Mouse (Mus musculus) intestine, postnatal 0 days (tissue): ENCODE measurements around the gene Ciao2b. TPM values are rescaled to one million over a fixed set of nuclear protein-coding genes. Genes with fewer than 3 reads are reported as not detected.
A peak's percentile ranks its signal among the peaks of the same experiment; 100 is the strongest.

Experiments
- ATAC-seq: fragments of 200-750 bp; cut with Nextera tagmentation; 2 replicates; pipeline ENCODE4 v1.8.0; 2017; ENCODE audit warnings: mild to moderate bottlenecking, moderate TSS enrichment, moderate library complexity
- H3K27ac ChIP-seq: fragments of 300-500 bp; sonication (generic); 2 replicates; pipeline ENCODE4 v1.5.1; 2014; ENCODE audit warnings: mild to moderate bottlenecking, low read depth, low read length, moderate library complexity
- H3K27me3 ChIP-seq: fragments of 300-500 bp; sonication (generic); replicated peaks from 2 replicates; pipeline ENCODE4 v1.6.1; 2014; ENCODE audit warnings: low read length, mixed read lengths; ENCODE audit not compliant: control insufficient read depth, insufficient read depth
- H3K36me3 ChIP-seq: fragments of 300-500 bp; sonication (generic); 2 replicates; pipeline ENCODE4 v1.6.1; 2014; ENCODE audit warnings: mild to moderate bottlenecking, moderate library complexity; ENCODE audit not compliant: control insufficient read depth, insufficient read depth
- H3K4me1 ChIP-seq: fragments of 300-500 bp; sonication (generic); replicated peaks from 2 replicates; pipeline ENCODE4 v1.6.1; 2014; ENCODE audit warnings: antibody characterized with exemption, low read length, mixed read lengths; ENCODE audit not compliant: control insufficient read depth, insufficient read depth
- H3K4me2 ChIP-seq: fragments of 300-500 bp; sonication (generic); replicated peaks from 2 replicates; pipeline ENCODE4 v1.6.1; 2014; ENCODE audit warnings: low read depth, mild to moderate bottlenecking, moderate library complexity
- H3K4me3 ChIP-seq: fragments of 300-500 bp; sonication (generic); 2 replicates; pipeline ENCODE4 v1.5.1; 2014; ENCODE audit warnings: low read depth, low read length
- H3K9ac ChIP-seq: fragments of 300-500 bp; sonication (generic); 2 replicates; pipeline ENCODE4 v1.6.1; 2014; ENCODE audit warnings: mild to moderate bottlenecking, low read depth, low read length
- H3K9me3 ChIP-seq: fragments of 300-500 bp; sonication (generic); 2 replicates; pipeline ENCODE4 v1.6.1; 2016; ENCODE audit warnings: mixed run types; ENCODE audit not compliant: control insufficient read depth
- CTCF ChIP-seq: sonication (generic); IDR thresholded peaks from 2 replicates; pipeline ENCODE4 v1.5.1; 2016; ENCODE audit warnings: low read depth, mild to moderate bottlenecking, control low read depth, antibody characterized with exemption, moderate library complexity
- WGBS: fragments of 180-500 bp; shearing (Covaris S2); extraction: QIAGEN DNeasy Blood & Tissue Kit; methylation state at CpG from one replicate; pipeline ENCODE4 v1.1.7; 2014; 5-methylcytosine and 5-hydroxymethylcytosine counted together
- polyA plus RNA-seq: library from polyadenylated mRNA; unstranded; fragments of >200 nt; fragmentation: Nextera tagmentation; extraction: Ambion mirVana; gene quantifications from 2 replicates; pipeline ENCODE4 v1.2.1, GENCODE M21; 2015

The Ciao2b gene
- polyA plus RNA-seq, 1 experiment from 2014 or later: 60.6 TPM

DNA sequence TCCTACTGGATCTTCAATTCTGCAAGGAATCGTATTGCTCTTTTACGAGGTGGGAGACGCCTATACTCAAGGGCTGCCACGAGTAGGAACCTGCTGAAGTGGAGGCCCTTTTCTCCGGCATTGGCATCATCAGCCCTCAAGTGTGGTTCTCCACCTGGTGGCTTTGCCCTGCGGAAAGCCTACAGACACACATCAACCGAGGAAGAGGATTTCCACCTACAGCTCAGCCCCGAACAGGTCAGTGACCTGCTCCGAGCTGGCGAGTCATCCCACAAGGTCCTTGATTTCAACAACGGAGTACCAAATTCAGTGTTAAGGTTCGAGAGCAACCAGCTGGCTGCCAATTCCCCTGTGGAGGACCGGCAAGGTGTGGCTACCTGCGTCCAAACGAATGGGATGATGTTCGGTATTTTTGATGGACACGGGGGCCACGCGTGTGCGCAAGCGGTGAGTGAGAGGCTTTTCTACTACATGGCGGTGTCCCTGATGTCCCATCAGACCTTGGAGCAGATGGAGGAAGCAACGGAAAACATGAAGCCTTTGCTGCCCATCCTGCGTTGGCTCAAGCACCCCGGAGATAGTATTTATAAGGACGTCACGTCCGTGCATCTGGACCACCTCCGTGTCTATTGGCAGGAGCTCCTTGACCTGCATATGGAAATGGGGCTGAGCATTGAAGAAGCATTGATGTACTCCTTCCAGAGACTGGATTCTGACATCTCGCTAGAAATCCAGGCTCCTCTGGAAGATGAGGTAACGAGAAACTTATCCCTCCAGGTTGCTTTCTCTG lies 48.0 kb downstream of the Ciao2b start:
- Histone ChIP-seq H3K9ac (no peak overlapping the region), H3K36me3 (peaks cover 29% of the 10 kb centered on the region), H3K4me3 (no peak overlapping the region), H3K4me1 (no peaks in the 10 kb centered on the region; the same call in 1 of the 2 replicates), H3K27ac (no peak overlapping the region), H3K4me2 (no peak overlapping the region), H3K27me3 (no peaks in the 10 kb centered on the region), H3K9me3 (no peaks in the 10 kb centered on the region)
- no peak for TF ChIP-seq CTCF
- WGBS: 92% methylated on average over 31 of the region's 31 CpGs
- no peak for ATAC-seq

DNA sequence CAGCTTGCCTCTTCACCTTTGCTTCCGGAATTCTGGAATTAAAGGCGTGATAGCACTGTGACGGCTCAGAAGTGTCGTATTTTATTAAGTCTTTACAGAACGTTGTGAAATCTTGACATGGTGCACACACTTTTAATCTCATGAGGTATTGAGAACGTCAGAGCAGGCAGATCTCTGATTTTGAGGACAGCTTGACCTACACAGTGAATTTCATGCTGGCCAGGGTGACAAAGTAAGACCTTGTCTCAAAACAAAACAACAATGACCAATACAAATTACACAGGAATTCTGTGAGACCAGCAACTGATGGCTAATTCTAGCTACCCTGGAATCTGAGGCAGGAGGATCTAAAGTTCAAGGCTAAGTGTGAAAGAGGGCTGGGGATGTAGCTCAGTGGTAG lies 49.2 kb downstream of the Ciao2b start:
- H3K9ac ChIP-seq: no peak overlapping the region
- no peak for ATAC-seq
- H3K27me3 ChIP-seq: no peaks in the 10 kb centered on the region
- no peak for TF ChIP-seq CTCF
- H3K27ac ChIP-seq: no peak overlapping the region
- 46% methylated on average over 6 of the region's 6 CpGs for WGBS
- H3K36me3 ChIP-seq: peaks cover 29% of the 10 kb centered on the region
- no peaks in the 10 kb centered on the region for H3K9me3 ChIP-seq
- H3K4me1 ChIP-seq: no peaks in the 10 kb centered on the region; the same call in 1 of the 2 replicates
- peak overlapping the region; percentile 80; the same call in 1 of the 2 replicates for H3K4me2 ChIP-seq
- H3K4me3 ChIP-seq: no peak overlapping the region

DNA sequence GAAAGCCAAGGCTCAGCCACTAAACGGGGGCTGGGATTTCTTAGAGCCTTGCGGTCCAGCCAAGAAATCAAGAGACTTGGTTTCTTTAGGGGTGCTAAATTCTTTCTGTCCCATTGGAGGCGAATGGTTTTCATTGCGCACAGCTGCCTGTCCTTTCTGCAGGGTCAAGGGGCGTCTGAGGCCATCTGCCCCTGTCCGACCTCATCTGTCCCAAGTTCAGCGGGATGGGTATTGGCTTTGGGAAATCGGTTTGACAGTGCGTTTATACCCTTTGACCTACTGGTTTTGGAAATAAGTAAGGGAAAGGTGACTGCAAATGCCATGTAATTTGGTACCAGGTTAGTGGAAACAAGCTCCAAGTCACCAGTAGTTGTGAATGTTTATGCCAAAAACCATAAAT lies 49.9 kb downstream of the Ciao2b start:
- Histone ChIP-seq H3K27me3 (no peaks in the 10 kb centered on the region), H3K4me2 (peak overlapping the region; percentile 80), H3K27ac (peak overlapping the region; percentile 81), H3K4me3 (peak overlapping the region; percentile 69), H3K9ac (peak overlapping the region; percentile 40), H3K36me3 (peaks cover 29% of the 10 kb centered on the region), H3K9me3 (no peaks in the 10 kb centered on the region), H3K4me1 (no peaks in the 10 kb centered on the region; the same call in 1 of the 2 replicates)
- ATAC-seq: no peak
- no peak for TF ChIP-seq CTCF
- 1% methylated on average over 9 of the region's 9 CpGs for WGBS

DNA sequence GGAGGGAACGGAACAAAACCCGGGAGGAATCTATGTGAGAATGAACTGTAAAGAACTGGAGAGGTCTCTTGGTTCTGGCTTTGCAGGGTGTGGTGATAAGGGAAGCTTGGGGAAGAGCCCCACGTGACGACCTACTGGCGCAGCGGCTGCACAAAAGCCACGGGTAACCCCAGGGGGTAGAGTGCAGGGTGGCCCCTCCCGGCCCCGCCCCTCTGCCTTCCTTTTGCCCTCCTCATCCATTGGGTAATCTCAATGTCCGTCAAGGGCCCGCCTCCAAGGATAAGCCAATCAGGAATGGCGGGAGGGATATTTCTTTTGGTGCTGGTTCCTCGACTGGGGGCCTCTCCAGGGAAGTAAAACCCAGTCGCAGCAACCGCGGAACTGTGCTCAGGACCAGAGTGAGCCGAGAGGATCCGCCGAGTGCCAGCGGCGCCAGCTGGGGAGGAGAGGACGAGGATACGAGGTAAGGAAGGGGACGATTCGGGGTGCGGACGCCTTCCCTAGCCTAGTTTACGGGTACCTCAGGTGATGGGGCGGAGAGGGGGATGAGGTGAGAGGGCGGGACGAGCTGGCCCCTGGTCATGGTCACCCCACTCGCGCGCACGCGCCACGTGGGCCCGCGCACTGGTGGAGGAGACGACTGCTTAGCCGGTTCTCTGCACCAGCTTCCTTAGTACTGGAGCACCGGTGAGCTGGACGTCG lies 50.5 kb downstream of the Ciao2b start, which contains the start of gene Pdp2:
Pdp2 (plus strand) TSS at position 319 of the 702 bp plus-strand sequence.
- ATAC-seq: peak; percentile 98
- no peaks in the 10 kb centered on the region; the same call in 1 of the 2 replicates for H3K4me1 ChIP-seq
- H3K27ac ChIP-seq: peak within 1 kb of the TSS; percentile 81
- under 1% methylated on average over 44 of the region's 44 CpGs for WGBS
- H3K36me3 ChIP-seq: peaks cover 25% of the 10 kb centered on the region
- no peak for TF ChIP-seq CTCF
- peak within 1 kb of the TSS; percentile 69 for H3K4me3 ChIP-seq
- H3K9ac ChIP-seq: peak within 1 kb of the TSS; percentile 40
- no peaks in the 10 kb centered on the region for H3K27me3 ChIP-seq
- no peaks in the 10 kb centered on the region for H3K9me3 ChIP-seq
- H3K4me2 ChIP-seq: peak within 1 kb of the TSS; percentile 80

DNA sequence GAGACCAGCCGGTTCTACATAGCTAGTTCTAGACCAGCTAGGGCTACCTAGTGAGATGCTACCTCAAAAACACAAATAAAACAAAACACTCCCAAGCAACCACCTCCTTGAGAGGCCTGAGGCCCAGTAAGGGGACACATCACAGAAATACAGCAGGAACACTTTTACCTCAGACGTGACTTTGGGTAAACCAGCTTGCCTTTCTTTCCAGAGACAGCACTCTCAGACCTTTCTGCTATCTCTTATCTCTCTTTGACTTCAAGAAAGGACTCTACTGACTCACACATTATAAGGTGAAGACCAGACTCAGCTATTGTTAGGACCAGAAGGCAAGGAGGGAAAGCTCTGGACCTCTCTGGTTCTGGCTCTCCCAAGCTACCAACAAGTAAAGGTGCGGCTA lies 51.5 kb downstream of the Ciao2b start:
- no peak for TF ChIP-seq CTCF
- Histone ChIP-seq H3K27ac (no peak overlapping the region), H3K4me3 (no peak overlapping the region), H3K9ac (no peak overlapping the region), H3K27me3 (no peaks in the 10 kb centered on the region), H3K36me3 (peaks cover 17% of the 10 kb centered on the region), H3K4me2 (no peak overlapping the region), H3K9me3 (no peaks in the 10 kb centered on the region), H3K4me1 (no peaks in the 10 kb centered on the region; the same call in 1 of the 2 replicates)
- 86% methylated on average over 3 of the region's 3 CpGs for WGBS
- no peak for ATAC-seq

Other genes starting within 250 kb of the Ciao2b start
- gene Cmtm4, start 246.2 kb downstream of the Ciao2b start, polyA plus RNA-seq: 5.9 and 6.7 TPM in 2 replicates
- 19.0 and 20.4 TPM in 2 replicates for gene Dync1li2, start 198.9 kb downstream of the Ciao2b start, polyA plus RNA-seq
- 0.16 TPM in 2 replicates for gene Terb1, start 132.1 kb downstream of the Ciao2b start, polyA plus RNA-seq
- gene Nae1, start 107.3 kb downstream of the Ciao2b start, polyA plus RNA-seq: 43.8 and 48.6 TPM in 2 replicates
- 0.82 and 1.1 TPM in 2 replicates for gene Car7, start 107.3 kb downstream of the Ciao2b start, polyA plus RNA-seq
- gene Pdp2, start 50.5 kb downstream of the Ciao2b start, polyA plus RNA-seq: 12.2 and 15.2 TPM in 2 replicates
- not detected in 2 replicates for gene Cdh16, start 17.6 kb downstream of the Ciao2b start, polyA plus RNA-seq
- 5.8 and 6.1 TPM in 2 replicates for gene Rrad, start 10.6 kb downstream of the Ciao2b start, polyA plus RNA-seq
- 5.4 and 6.1 TPM in 2 replicates for gene Ces2a, start 92.0 kb upstream of the Ciao2b start, polyA plus RNA-seq
- gene Ces2b, start 189.6 kb upstream of the Ciao2b start, polyA plus RNA-seq: 0.52 and 1.2 TPM in 2 replicates
- gene Ces2c, start 205.1 kb upstream of the Ciao2b start, polyA plus RNA-seq: 6.1 and 7.2 TPM in 2 replicates